Mouse (Mus musculus) forebrain, embryonic 14.5 days (tissue): ENCODE measurements around the gene Terf2ip. TPM values are rescaled to one million over a fixed set of nuclear protein-coding genes. Genes with fewer than 3 reads are reported as not detected.

ENCODE experiments used
- ATAC-seq: fragments of 200-750 bp; cut with Nextera tagmentation; 2 replicates; pipeline ENCODE4 v1.8.0; 2017; ENCODE audit warnings: mild to moderate bottlenecking, moderate library complexity
- DNase-seq: peaks from one replicate; pipeline ENCODE4 v3.0.0-alpha.2; 2015; ENCODE audit warnings: low spot score
- H3K27ac ChIP-seq: fragments of 300-500 bp; sonication (generic); 2 replicates; pipeline ENCODE4 v1.5.1; 2014; ENCODE audit warnings: low read depth, mild to moderate bottlenecking, control low read depth, low read length, moderate library complexity
- H3K27me3 ChIP-seq: fragments of 300-500 bp; sonication (generic); replicated peaks from 2 replicates; pipeline ENCODE4 v1.6.1; 2014; ENCODE audit warnings: low read length, control low read depth, mixed read lengths; ENCODE audit not compliant: control insufficient read depth, insufficient read depth
- H3K36me3 ChIP-seq: fragments of 300-500 bp; sonication (generic); 2 replicates; pipeline ENCODE4 v1.6.1; 2014; ENCODE audit warnings: low read length, control low read depth; ENCODE audit not compliant: control insufficient read depth, insufficient read depth
- H3K4me1 ChIP-seq: fragments of 300-500 bp; sonication (generic); 2 replicates; pipeline ENCODE4 v1.6.1; 2014; ENCODE audit warnings: antibody characterized with exemption, low read length, control low read depth; ENCODE audit not compliant: control insufficient read depth, insufficient read depth
- H3K4me2 ChIP-seq: fragments of 300-500 bp; sonication (generic); 2 replicates; pipeline ENCODE4 v1.6.1; 2014; ENCODE audit warnings: mild to moderate bottlenecking, control low read depth, low read length
- H3K4me3 ChIP-seq: fragments of 300-500 bp; sonication (generic); 2 replicates; pipeline ENCODE4 v1.5.1; 2014; ENCODE audit warnings: low read depth, low read length, control low read depth
- H3K9ac ChIP-seq: fragments of 300-500 bp; sonication (generic); 2 replicates; pipeline ENCODE4 v1.6.1; 2014; ENCODE audit warnings: mild to moderate bottlenecking, low read length, control low read depth, moderate library complexity
- H3K9me3 ChIP-seq: fragments of 300-500 bp; sonication (generic); replicated peaks from 2 replicates; pipeline ENCODE4 v1.6.1; 2016; ENCODE audit warnings: low read length, control low read depth, mixed read lengths; ENCODE audit not compliant: control insufficient read depth
- WGBS: fragments of 180-500 bp; shearing (Covaris S2); extraction: QIAGEN DNeasy Blood & Tissue Kit; methylation state at CpG from one replicate; pipeline ENCODE4 v1.1.7; 2014; 5-methylcytosine and 5-hydroxymethylcytosine counted together
- polyA plus RNA-seq: library from polyadenylated mRNA; unstranded; fragments of >200 nt; fragmentation: Nextera tagmentation; extraction: Ambion mirVana; gene quantifications from 2 replicates; pipeline ENCODE4 v1.2.1, GENCODE M21; 2014

Terf2ip gene
- polyA plus RNA-seq, 1 experiment from 2014 or later: 22.6 TPM

GRCm38 (mm10) chr8:111992013-111992702 lies 19.0 kb upstream of the Terf2ip start, which contains the start of gene Adat1:
TSS of gene Adat1 (minus strand) at chr8:111992302.
- ATAC-seq (peak; percentile 97), DNase-seq (peak; percentile 96)
- Histone ChIP-seq H3K27ac (no peak within 1 kb of the TSS), H3K4me1 (peaks cover 5% of the 10 kb centered on the region), H3K9me3 (no peaks in the 10 kb centered on the region), H3K27me3 (no peaks in the 10 kb centered on the region), H3K36me3 (peaks cover 59% of the 10 kb centered on the region), H3K4me3 (peak within 1 kb of the TSS; percentile 58), H3K4me2 (peak within 1 kb of the TSS; percentile 77), H3K9ac (peak within 1 kb of the TSS; percentile 69)
- WGBS: 6% methylated on average over 33 of the region's 33 CpGs

GRCm38 (mm10) chr8:111992703-111993039 lies 18.5 kb upstream of the Terf2ip start:
- no peak for DNase-seq
- Histone ChIP-seq H3K9me3 (no peaks in the 10 kb centered on the region), H3K4me2 (peak overlapping the region; percentile 77; the same call in 1 of the 2 replicates), H3K4me1 (peaks cover 5% of the 10 kb centered on the region), H3K4me3 (no peak overlapping the region), H3K36me3 (peaks cover 61% of the 10 kb centered on the region), H3K27ac (no peak overlapping the region), H3K9ac (no peak overlapping the region), H3K27me3 (no peaks in the 10 kb centered on the region)
- 74% methylated on average over 3 of the region's 3 CpGs for WGBS
- ATAC-seq: no peak

- Histone ChIP-seq H3K4me3 (no peak overlapping the region), H3K4me2 (no peak overlapping the region), H3K9me3 (no peaks in the 10 kb centered on the region), H3K9ac (no peak overlapping the region), H3K36me3 (peaks cover 61% of the 10 kb centered on the region), H3K4me1 (no peaks in the 10 kb centered on the region), H3K27me3 (no peaks in the 10 kb centered on the region), H3K27ac (no peak overlapping the region)
- no peak for ATAC-seq
- no peak for DNase-seq
Observed at GRCm38 (mm10) chr8:112004754-112005153, 6.4 kb upstream of the Terf2ip start.

- H3K27ac ChIP-seq: no peak overlapping the region
- ATAC-seq (no peak), DNase-seq (no peak)
- H3K9ac ChIP-seq: no peak overlapping the region
- H3K4me3 ChIP-seq: no peak overlapping the region
- peaks cover 53% of the 10 kb centered on the region for H3K36me3 ChIP-seq
- 95% methylated on average over 6 of the region's 6 CpGs for WGBS
- no peak overlapping the region for H3K4me2 ChIP-seq
- no peaks in the 10 kb centered on the region for H3K9me3 ChIP-seq
- peaks cover 6% of the 10 kb centered on the region for H3K4me1 ChIP-seq
- H3K27me3 ChIP-seq: no peaks in the 10 kb centered on the region
Observed at GRCm38 (mm10) chr8:112005601-112006000, 5.6 kb upstream of the Terf2ip start.

- Histone ChIP-seq H3K4me2 (no peak overlapping the region), H3K27me3 (no peaks in the 10 kb centered on the region), H3K4me1 (peaks cover 11% of the 10 kb centered on the region), H3K4me3 (no peak overlapping the region), H3K27ac (no peak overlapping the region), H3K36me3 (peaks cover 32% of the 10 kb centered on the region), H3K9ac (no peak overlapping the region), H3K9me3 (no peaks in the 10 kb centered on the region)
- 99% methylated on average over 2 of the region's 2 CpGs for WGBS
- DNase-seq (no peak), ATAC-seq (no peak)
Observed at GRCm38 (mm10) chr8:112007669-112008068, 3.5 kb upstream of the Terf2ip start.

- Histone ChIP-seq H3K36me3 (peaks cover 16% of the 10 kb centered on the region), H3K4me1 (peaks cover 17% of the 10 kb centered on the region), H3K9me3 (no peaks in the 10 kb centered on the region), H3K27ac (no peak overlapping the region), H3K9ac (no peak overlapping the region), H3K4me2 (no peak overlapping the region), H3K27me3 (no peaks in the 10 kb centered on the region), H3K4me3 (no peak overlapping the region)
- ATAC-seq (no peak), DNase-seq (no peak)
- WGBS: 94% methylated on average over 7 of the region's 7 CpGs
Observed at GRCm38 (mm10) chr8:112009558-112009957, 1.6 kb upstream of the Terf2ip start.

- DNase-seq (peak; percentile 30), ATAC-seq (peak; percentile 61)
- Histone ChIP-seq H3K27me3 (no peaks in the 10 kb centered on the region), H3K4me2 (peak overlapping the region; percentile 80), H3K4me3 (peak overlapping the region; percentile 97), H3K9ac (peak overlapping the region; percentile 94), H3K4me1 (peaks cover 17% of the 10 kb centered on the region), H3K36me3 (peaks cover 17% of the 10 kb centered on the region), H3K9me3 (no peaks in the 10 kb centered on the region), H3K27ac (peak overlapping the region; percentile 79)
- under 1% methylated on average over 40 of the region's 40 CpGs for WGBS
Observed at GRCm38 (mm10) chr8:112011816-112012242, 631 bp downstream of the Terf2ip start.

- ATAC-seq (no peak), DNase-seq (no peak)
- Histone ChIP-seq H3K9me3 (no peaks in the 10 kb centered on the region), H3K4me3 (no peak within 1 kb of the TSS), H3K36me3 (peaks cover 45% of the 10 kb centered on the region), H3K4me1 (peaks cover 17% of the 10 kb centered on the region), H3K9ac (no peak within 1 kb of the TSS), H3K27me3 (no peaks in the 10 kb centered on the region), H3K4me2 (no peak within 1 kb of the TSS), H3K27ac (no peak within 1 kb of the TSS)
- 92% methylated on average over 11 of the region's 11 CpGs for WGBS
Observed at GRCm38 (mm10) chr8:112014936-112015335, 3.7 kb downstream of the Terf2ip start, which contains the start of gene Gm6793. TSS of gene Gm6793 (minus strand) at chr8:112015036.

GRCm38 (mm10) chr8:112029455-112029854 lies 18.3 kb downstream of the Terf2ip start:
- Histone ChIP-seq H3K36me3 (no peaks in the 10 kb centered on the region), H3K27ac (no peak overlapping the region), H3K9me3 (no peaks in the 10 kb centered on the region), H3K4me3 (no peak overlapping the region), H3K4me2 (no peak overlapping the region), H3K4me1 (no peaks in the 10 kb centered on the region), H3K9ac (no peak overlapping the region), H3K27me3 (no peaks in the 10 kb centered on the region)
- 91% methylated on average over 7 of the region's 7 CpGs for WGBS
- no peak for ATAC-seq
- DNase-seq: no peak
